Mouse (Mus musculus) natural killer cell, adult 2 months (primary cell): ENCODE measurements at regions not wholly inside any gene's neighbourhood (a gene's known extent, or its start where the extent isn't known, plus 50 kb on each side); places are given as distances from the start of the nearest gene placed in this dataset.

Source experiments
- DNase-seq, 2 experiments: peaks; one replicate each; pipeline ENCODE4 v3.0.0; 2022; ENCODE audit warnings: low spot score in 2 of 2

- DNase-seq, result no peak
Observed at GRCm38 (mm10) chr10:95034566-95034965, 89.9 kb upstream of the Plxnc1 start.

DNA sequence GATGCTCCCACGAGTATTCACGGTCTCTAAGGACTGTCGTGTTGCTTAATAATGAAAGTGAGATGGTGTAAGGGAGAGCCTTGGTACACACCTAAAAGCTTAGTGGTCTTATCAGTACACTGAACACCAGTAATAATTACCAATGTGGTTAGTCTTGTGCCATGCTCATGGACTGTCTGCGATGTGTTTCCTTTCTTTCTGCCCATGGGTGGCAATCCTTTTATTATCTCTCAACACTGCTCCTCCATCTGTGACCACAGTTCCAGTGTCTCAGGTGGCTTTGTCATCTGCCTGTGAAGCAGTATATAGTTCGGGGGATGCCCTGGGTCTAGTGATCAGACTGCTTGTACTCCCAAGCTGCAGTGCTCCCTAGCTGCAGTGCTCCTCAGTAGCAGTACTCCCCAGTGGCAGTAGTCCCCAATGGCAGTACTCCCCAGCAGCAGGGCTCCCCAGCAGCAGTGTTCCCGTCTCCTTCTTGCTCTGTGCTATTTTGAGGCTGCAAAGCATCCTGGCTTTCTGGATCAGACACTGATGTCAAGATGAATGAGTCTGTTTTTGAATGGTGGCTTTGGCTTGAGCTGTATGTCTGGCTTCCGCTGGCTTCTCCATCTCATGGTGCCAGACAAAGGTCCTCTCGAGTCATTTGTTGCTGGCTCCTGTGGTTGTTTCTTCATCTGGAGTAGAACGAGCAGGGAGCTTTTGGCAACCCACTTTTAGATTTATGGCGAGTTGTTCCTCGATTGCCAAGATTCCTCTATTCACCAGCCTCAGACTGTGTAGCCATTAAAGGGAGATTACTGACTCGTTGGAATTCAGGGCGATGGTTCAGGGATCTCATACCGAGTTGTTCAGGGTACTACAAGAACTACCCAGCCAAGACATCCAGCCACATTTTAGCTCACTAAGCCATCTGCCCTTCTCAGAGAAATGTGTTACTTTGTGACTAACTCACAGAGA is 88.4 kb upstream of the Plxnc1 start:
- DNase-seq, result no peak

DNA sequence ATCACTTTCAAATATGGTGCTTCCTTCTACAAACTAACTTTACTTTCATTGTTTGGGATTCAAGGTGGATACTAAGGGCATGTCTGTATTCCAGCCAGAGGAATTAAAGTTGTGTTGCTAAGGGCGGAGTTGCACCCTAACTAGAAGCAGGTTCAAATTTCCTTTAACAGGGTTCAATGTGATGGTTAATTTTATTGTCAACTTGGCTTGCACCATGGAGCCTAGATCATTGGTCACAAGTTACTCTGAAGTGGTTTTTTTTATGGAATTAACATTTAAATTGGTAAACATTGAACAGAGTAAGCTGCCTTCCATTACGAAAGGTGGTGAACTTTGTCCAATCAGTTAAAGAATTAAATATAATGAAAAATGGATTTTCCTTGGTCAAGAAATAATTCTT is 86.7 kb upstream of the Plxnc1 start:
- no peak for DNase-seq

- no peak for DNase-seq
Observed at GRCm38 (mm10) chr10:95030801-95031200, 86.2 kb upstream of the Plxnc1 start.

DNA sequence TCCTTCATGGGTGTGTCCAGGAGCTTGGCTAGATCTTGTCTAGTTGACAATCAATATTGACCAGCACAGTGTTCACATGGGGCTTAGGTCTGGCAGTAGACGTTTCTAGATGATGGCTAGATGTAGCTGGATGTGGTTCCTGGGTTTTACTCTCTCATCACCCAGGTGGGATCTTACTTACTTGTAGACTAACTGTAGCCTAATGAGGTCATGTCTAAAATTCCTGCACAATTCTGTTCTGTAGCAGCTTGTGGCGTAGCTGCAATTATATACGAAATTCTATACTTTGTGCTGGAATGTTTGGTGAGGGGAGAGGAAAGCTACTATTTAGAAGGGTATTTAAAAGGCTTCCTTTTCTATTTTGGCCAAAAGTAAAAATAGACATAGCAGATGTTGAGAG is 84.9 kb upstream of the Plxnc1 start:
- DNase-seq, result no peak

GRCm38 (mm10) chr10:95025569-95026327 is 81.1 kb upstream of the Plxnc1 start:
- DNase-seq, result no peak

- DNase-seq, result peak; percentile 8 to 10
Observed at GRCm38 (mm10) chr10:95021209-95021608, 76.6 kb upstream of the Plxnc1 start.

- no peak for DNase-seq
Observed at GRCm38 (mm10) chr10:95016896-95017295, 72.3 kb upstream of the Plxnc1 start.

DNA sequence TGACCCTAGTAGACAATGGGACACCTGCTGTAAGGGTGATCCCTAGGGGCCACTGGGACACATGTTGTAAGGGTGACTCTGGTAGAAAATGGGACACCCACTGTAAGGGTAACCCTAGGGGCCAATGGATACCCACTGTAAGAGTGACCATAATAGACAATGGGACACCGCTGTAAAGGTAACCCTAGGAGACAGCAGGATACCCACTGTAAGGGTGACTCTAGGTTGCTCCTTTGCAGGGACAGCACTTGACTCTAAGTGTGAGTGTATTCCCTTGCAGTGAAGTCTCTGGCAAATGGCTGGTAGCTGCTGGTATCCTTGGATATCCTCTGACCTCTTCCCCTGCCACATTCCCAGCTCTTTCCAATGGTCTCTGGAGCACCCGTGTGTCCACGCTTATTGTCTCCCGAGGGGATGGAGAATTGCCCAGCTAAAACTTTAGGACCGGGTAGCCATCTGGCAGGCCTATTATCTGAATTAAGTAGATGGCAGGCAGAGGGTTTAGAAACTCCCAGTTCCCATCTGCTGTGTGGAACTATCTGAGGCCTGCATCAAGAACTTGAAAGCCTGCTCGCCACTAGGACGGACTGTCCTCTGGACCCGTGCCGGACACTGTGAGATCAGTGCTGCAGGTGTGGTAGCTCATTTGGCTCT is 70.8 kb upstream of the Plxnc1 start:
- no peak for DNase-seq

DNA sequence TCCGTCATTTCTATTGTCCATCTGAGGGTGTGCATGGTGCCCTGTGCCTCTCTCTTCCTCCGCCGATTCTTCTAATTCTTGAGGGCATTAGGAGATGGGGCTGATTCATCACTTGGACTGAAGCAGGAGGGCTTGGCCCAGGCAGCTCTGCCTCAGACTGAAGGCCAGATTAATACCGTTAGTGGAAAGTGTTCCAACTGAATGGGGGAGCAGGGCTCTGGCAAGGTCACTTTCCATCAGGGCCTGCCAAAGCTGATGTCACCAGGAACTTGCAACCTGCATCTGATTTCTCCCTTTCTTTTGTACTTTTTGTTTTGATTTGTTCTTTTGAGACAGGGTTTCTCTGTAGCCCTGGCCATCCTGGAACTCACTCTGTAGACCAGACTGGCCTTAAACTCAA is 69.3 kb upstream of the Plxnc1 start:
- no peak for DNase-seq

GRCm38 (mm10) chr10:95013213-95013915 is 68.7 kb upstream of the Plxnc1 start:
- no peak for DNase-seq

DNA sequence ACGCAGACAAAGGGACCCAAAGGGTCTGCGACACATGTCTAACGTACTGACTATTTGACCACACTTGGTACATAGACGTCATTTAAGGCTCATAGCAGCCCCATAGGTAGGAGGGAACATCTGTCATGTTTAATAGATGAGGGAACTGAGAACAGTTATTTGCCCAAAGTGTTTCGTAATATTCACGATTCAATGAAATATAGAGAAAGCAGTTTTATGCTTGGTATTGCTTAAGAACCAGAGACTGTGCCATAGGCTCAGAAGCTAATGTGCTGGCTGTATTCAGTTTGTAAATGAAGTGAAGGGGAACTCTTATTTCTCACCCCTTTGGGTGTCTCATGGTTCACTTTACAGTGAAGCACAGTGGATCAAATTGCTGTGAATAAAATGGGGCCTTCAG is 65.7 kb upstream of the Plxnc1 start:
- no peak for DNase-seq

DNA sequence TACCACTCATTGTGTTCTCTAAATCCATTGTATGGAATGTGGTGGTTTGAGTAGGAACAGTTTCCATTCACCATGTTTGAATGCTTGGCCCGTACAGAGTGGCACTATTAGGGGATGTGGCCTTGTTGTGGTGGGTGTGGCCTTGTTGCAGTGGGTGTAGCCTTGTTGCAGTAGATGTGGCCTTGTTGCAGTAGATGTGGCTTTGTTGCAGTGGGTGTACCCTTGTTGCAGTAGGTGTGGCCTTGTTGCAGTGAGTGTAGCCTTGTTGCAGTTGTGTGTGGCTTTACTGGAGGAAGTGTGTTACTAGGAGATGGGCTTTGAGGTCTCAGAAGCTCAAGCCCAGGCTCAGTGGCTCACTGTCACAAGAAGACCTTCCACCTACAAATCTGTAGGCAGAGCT is 64.4 kb upstream of the Plxnc1 start:
- peak in 1 of 2 experiments; percentile 20 for DNase-seq

- no peak for DNase-seq
Observed at GRCm38 (mm10) chr10:95004065-95004763, 59.6 kb upstream of the Plxnc1 start.

GRCm38 (mm10) chr10:95003621-95004020 is 59.0 kb upstream of the Plxnc1 start:
- DNase-seq, result no peak

- DNase-seq, result no peak
Observed at GRCm38 (mm10) chr10:95001650-95002049, 57.0 kb upstream of the Plxnc1 start.

DNA sequence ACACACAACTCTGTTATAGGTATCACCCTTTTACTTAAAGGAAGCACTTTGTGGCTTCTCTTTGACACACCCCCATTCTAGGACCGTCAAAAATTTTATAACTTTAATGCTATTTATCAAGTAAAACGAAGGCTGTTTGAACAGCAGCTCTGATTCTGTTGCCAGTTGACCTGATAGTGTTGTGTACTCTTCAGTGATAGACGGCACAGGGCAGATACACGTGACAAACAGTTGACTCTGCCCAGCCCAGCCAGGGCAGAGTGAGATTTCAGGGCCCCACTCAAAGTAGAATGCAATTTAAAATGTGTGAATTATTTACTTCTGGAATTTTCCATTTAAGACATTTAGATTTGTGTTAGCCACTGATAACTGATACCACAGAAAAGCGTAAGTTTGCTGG is 55.1 kb upstream of the Plxnc1 start:
- DNase-seq, result no peak
